Mouse (Mus musculus) MEL (cell line): ENCODE data around the gene Slc8a2. TPM values are rescaled to one million over a fixed set of nuclear protein-coding genes. Genes with fewer than 3 reads are reported as not detected.

ENCODE experiments used
- DNase-seq: peaks from one replicate; pipeline ENCODE4 v3.0.0; 2011; ENCODE audit warnings: low read depth, low spot score
- H3K27ac ChIP-seq: 2 replicates; pipeline ENCODE4 v1.5.1; 2012; ENCODE audit warnings: low read depth, mild to moderate bottlenecking, control low read depth, low read length, moderate library complexity; ENCODE audit not compliant: control insufficient read depth
- H3K27me3 ChIP-seq, 2 experiments: fragments of 150-350 bp in 1 of 2; sonication (generic) in 1 of 2; 2 replicates each; pipeline ENCODE4 v1.6.1; 2012; ENCODE audit warnings: low read length in 2 of 2, mild to moderate bottlenecking in 2 of 2, improper control_type of control experiment in 1 of 2, moderate library complexity in 1 of 2; ENCODE audit not compliant: insufficient read depth in 2 of 2, control insufficient read depth in 1 of 2
- H3K36me3 ChIP-seq, 2 experiments: 2 replicates each; pipeline ENCODE4 v1.6.1; 2012 to 2014; ENCODE audit warnings: low read length in 2 of 2, improper control_type of control experiment in 1 of 2, inconsistent platforms in 1 of 2, mild to moderate bottlenecking in 1 of 2; ENCODE audit not compliant: insufficient read depth in 2 of 2, control insufficient read depth in 1 of 2
- H3K4me1 ChIP-seq, 2 experiments: fragments of 150-350 bp in 1 of 2; sonication (generic) in 1 of 2; 2 replicates each; pipeline ENCODE4 v1.6.1; 2012; ENCODE audit warnings: low read length in 2 of 2, improper control_type of control experiment in 1 of 2, mild to moderate bottlenecking in 1 of 2; ENCODE audit not compliant: insufficient read depth in 2 of 2, control insufficient read depth in 1 of 2
- H3K4me3 ChIP-seq, 2 experiments: fragments of 150-350 bp in 1 of 2; sonication (generic) in 1 of 2; 2 replicates each; pipeline ENCODE4 v1.5.1; 2012; ENCODE audit warnings: low read depth in 2 of 2, low read length in 2 of 2, mild to moderate bottlenecking in 2 of 2, moderate library complexity in 2 of 2, control low read depth in 1 of 2, improper control_type of control experiment in 1 of 2; ENCODE audit not compliant: control insufficient read depth in 1 of 2, insufficient read depth in 1 of 2
- H3K79me2 ChIP-seq: 2 replicates; pipeline ENCODE4 v1.6.1; 2012; ENCODE audit warnings: mild to moderate bottlenecking, low read length, moderate library complexity; ENCODE audit not compliant: control insufficient read depth, poor library complexity, insufficient read depth
- H3K9ac ChIP-seq: 2 replicates; pipeline ENCODE4 v1.6.1; 2012; ENCODE audit warnings: low read depth, mild to moderate bottlenecking, control low read depth, low read length, moderate library complexity; ENCODE audit not compliant: control insufficient read depth, poor library complexity, severe bottlenecking
- H3K9me3 ChIP-seq: fragments of 150-350 bp; sonication (generic); replicated peaks from 2 replicates; pipeline ENCODE4 v1.6.1; 2012; ENCODE audit warnings: mild to moderate bottlenecking, low read length, improper control_type of control experiment, moderate library complexity; ENCODE audit not compliant: insufficient read depth
- BHLHE40 ChIP-seq: IDR thresholded peaks from 2 replicates; pipeline ENCODE4 v1.6.1; 2012; ENCODE audit warnings: low read depth, mild to moderate bottlenecking, inconsistent platforms, low read length, improper control_type of control experiment, borderline replicate concordance
- CHD1 ChIP-seq: IDR thresholded peaks from 2 replicates; pipeline ENCODE4 v1.6.1; 2012; ENCODE audit warnings: low read depth, mild to moderate bottlenecking, inconsistent platforms, low read length, improper control_type of control experiment
- CHD2 ChIP-seq: IDR thresholded peaks from 2 replicates; pipeline ENCODE4 v1.6.1; 2011; ENCODE audit warnings: low read length, improper control_type of control experiment
- CTCF ChIP-seq, 3 experiments: IDR thresholded peaks in 2 of 3; conservative IDR thresholded peaks in 1 of 3; 2 replicates each; pipeline ENCODE4 v1.5.1; 2011 to 2012; ENCODE audit warnings: low read length in 3 of 3, low read depth in 2 of 3, mild to moderate bottlenecking in 2 of 3, improper control_type of control experiment in 1 of 3, inconsistent platforms in 1 of 3, mixed read lengths in 1 of 3, moderate library complexity in 1 of 3; ENCODE audit not compliant: control insufficient read depth in 1 of 3, insufficient read depth in 1 of 3, poor library complexity in 1 of 3, severe bottlenecking in 1 of 3
- E2F4 ChIP-seq: IDR thresholded peaks from 2 replicates; pipeline ENCODE4 v1.6.1; 2011; ENCODE audit warnings: low read depth, low read length, improper control_type of control experiment, borderline replicate concordance
- EP300 ChIP-seq, 2 experiments: IDR thresholded peaks; 2 replicates each; pipeline ENCODE4 v1.6.1; 2011; ENCODE audit warnings: improper control_type of control experiment in 2 of 2, low read length in 2 of 2, low read depth in 1 of 2, mild to moderate bottlenecking in 1 of 2
- ETS1 ChIP-seq: IDR thresholded peaks from 2 replicates; pipeline ENCODE4 v1.6.1; 2012; ENCODE audit warnings: low read depth, mild to moderate bottlenecking, inconsistent platforms, low read length, improper control_type of control experiment, moderate library complexity
- GABPA ChIP-seq: IDR thresholded peaks from 2 replicates; pipeline ENCODE4 v1.6.1; 2012; ENCODE audit warnings: low read depth, mild to moderate bottlenecking, inconsistent platforms, low read length, improper control_type of control experiment, moderate library complexity
- GATA1 ChIP-seq: IDR thresholded peaks from 2 replicates; pipeline ENCODE4 v1.6.1; 2011; ENCODE audit warnings: low read depth, low read length, improper control_type of control experiment
- HCFC1 ChIP-seq: IDR thresholded peaks from 2 replicates; pipeline ENCODE4 v1.6.1; 2012; ENCODE audit warnings: low read depth, mild to moderate bottlenecking, inconsistent platforms, low read length, improper control_type of control experiment, moderate library complexity
- JUND ChIP-seq: IDR thresholded peaks from 2 replicates; pipeline ENCODE4 v1.6.1; 2011; ENCODE audit warnings: low read depth, mild to moderate bottlenecking, improper control_type of control experiment, low read length
- MAX ChIP-seq: IDR thresholded peaks from 2 replicates; pipeline ENCODE4 v1.6.1; 2011; ENCODE audit warnings: low read length, improper control_type of control experiment
- MAZ ChIP-seq: IDR thresholded peaks from 2 replicates; pipeline ENCODE4 v1.6.1; 2012; ENCODE audit warnings: low read depth, mild to moderate bottlenecking, inconsistent platforms, low read length, improper control_type of control experiment
- MXI1 ChIP-seq: IDR thresholded peaks from 2 replicates; pipeline ENCODE4 v1.6.1; 2011; ENCODE audit warnings: mild to moderate bottlenecking, low read depth, low read length, improper control_type of control experiment
- POLR2A ChIP-seq, 2 experiments: IDR thresholded peaks; 2 replicates each; pipeline ENCODE4 v1.6.1; 2011 to 2012; ENCODE audit warnings: low read length in 2 of 2, mild to moderate bottlenecking in 2 of 2, control low read depth in 1 of 2, improper control_type of control experiment in 1 of 2, low read depth in 1 of 2, moderate library complexity in 1 of 2; ENCODE audit not compliant: control insufficient read depth in 1 of 2, insufficient read depth in 1 of 2, poor library complexity in 1 of 2
- POLR2AphosphoS2 ChIP-seq: IDR thresholded peaks from 2 replicates; pipeline ENCODE4 v1.6.1; 2011; ENCODE audit warnings: low read length, improper control_type of control experiment
- POLR2AphosphoS5 ChIP-seq: IDR thresholded peaks from 2 replicates; pipeline ENCODE4 v1.6.1; 2012; ENCODE audit warnings: low read depth, borderline replicate concordance, mild to moderate bottlenecking, inconsistent platforms, low read length, moderate library complexity, mixed read lengths
- TAL1 ChIP-seq: IDR thresholded peaks from 2 replicates; pipeline ENCODE4 v1.6.1; 2012; ENCODE audit warnings: mild to moderate bottlenecking, inconsistent platforms, low read length, moderate library complexity, mixed read lengths
- USF2 ChIP-seq, 2 experiments: IDR thresholded peaks; 2 replicates each; pipeline ENCODE4 v1.6.1; 2011 to 2012; ENCODE audit warnings: improper control_type of control experiment in 2 of 2, low read length in 2 of 2, borderline replicate concordance in 1 of 2, inconsistent platforms in 1 of 2, low read depth in 1 of 2, mild to moderate bottlenecking in 1 of 2; ENCODE audit not compliant: insufficient read depth in 1 of 2
- ZKSCAN1 ChIP-seq: IDR thresholded peaks from 2 replicates; pipeline ENCODE4 v1.6.1; 2012; ENCODE audit warnings: low read depth, mild to moderate bottlenecking, inconsistent platforms, low read length, improper control_type of control experiment, moderate library complexity
- ZMIZ1 ChIP-seq: IDR thresholded peaks from 2 replicates; pipeline ENCODE4 v1.6.1; 2012; ENCODE audit warnings: low read depth, mild to moderate bottlenecking, inconsistent platforms, low read length, improper control_type of control experiment, moderate library complexity
- ZNF384 ChIP-seq: IDR thresholded peaks from 2 replicates; pipeline ENCODE4 v1.6.1; 2012; ENCODE audit warnings: low read depth, mild to moderate bottlenecking, inconsistent platforms, low read length, improper control_type of control experiment
- polyA plus RNA-seq, 2 experiments: library from polyadenylated mRNA; stranded (reverse) in 1 of 2; unstranded in 1 of 2; fragments of >175 nt in 1 of 2; fragments of >200 nt in 1 of 2; gene quantifications; 2 replicates each; pipeline versions ENCODE4 v1.2.1 to v1.2.4; 2012; ENCODE audit warnings: low replicate concordance in 2 of 2, low read depth in 1 of 2; ENCODE audit not compliant: insufficient read length in 2 of 2, insufficient read depth in 1 of 2, missing spikeins in 1 of 2
- total RNA-seq: library from RNA; depleted of rRNA; stranded (reverse); fragments of 300-350 nt; gene quantifications from 2 replicates; pipeline ENCODE4 v1.2.3, GENCODE M21; 2012

Slc8a2 gene
- total and polyA plus RNA-seq, 3 experiments, result 0.06 TPM; not detected in 2

- Histone ChIP-seq H3K79me2 (no peaks in the 10 kb centered on the region), H3K9ac (no peak overlapping the region), H3K27me3 (peaks cover 4% of the 10 kb centered on the region in 2 experiments), H3K27ac (no peak overlapping the region), H3K4me1 (0 out of 4 replicates have a peak, but pooled peaks cover 0 to 1% of the 10 kb centered on the region in 2 experiments), H3K4me3 (no peak overlapping the region), H3K9me3 (no peaks in the 10 kb centered on the region), H3K36me3 (no peaks in the 10 kb centered on the region)
- no peak for DNase-seq
- TF ChIP-seq TAL1 (no peak), EP300 (IDR thresholded peaks at IDR 0.05; ENCODE audit: low read depth in 1 of 2, low read length in 2 of 2) (no peak), MAZ (no peak), ZKSCAN1 (no peak), GABPA (no peak), POLR2AphosphoS2 (no peak), CHD2 (no peak), CTCF (IDR thresholded peaks at IDR 0.05 in 2 of 3, conservative IDR thresholded peaks at IDR 0.05 in 1 of 3; ENCODE audit: control insufficient read depth in 1 of 3, insufficient read depth in 1 of 3, low read depth in 2 of 3, low read length in 3 of 3, poor library complexity in 1 of 3, severe bottlenecking in 1 of 3) (no peak; a peak in 1 of 6 replicates)
Measured at GRCm38 (mm10) chr7:16161302-16161701, 31.7 kb downstream of the Slc8a2 start.

GRCm38 (mm10) chr7:16162036-16162435 lies 32.4 kb downstream of the Slc8a2 start:
- no peak overlapping the region for H3K27ac ChIP-seq
- no peak overlapping the region for H3K9ac ChIP-seq
- no peaks in the 10 kb centered on the region for H3K9me3 ChIP-seq
- H3K4me3 ChIP-seq, result no peak overlapping the region
- H3K36me3 ChIP-seq, result no peaks in the 10 kb centered on the region
- no peak for DNase-seq
- TF ChIP-seq EP300 (IDR thresholded peaks at IDR 0.05; ENCODE audit: low read depth in 1 of 2, low read length in 2 of 2) (no peak), GATA1 (no peak), MAX (no peak), POLR2AphosphoS5 (no peak), MXI1 (no peak), HCFC1 (no peak), CHD1 (no peak), JUND (no peak), POLR2A (IDR thresholded peaks at IDR 0.05; ENCODE audit: control insufficient read depth in 1 of 2, insufficient read depth in 1 of 2, low read depth in 1 of 2, low read length in 2 of 2, poor library complexity in 1 of 2) (no peak), ZMIZ1 (no peak), ZNF384 (no peak), ETS1 (no peak), POLR2AphosphoS2 (no peak), TAL1 (no peak), E2F4 (no peak), BHLHE40 (no peak), USF2 (IDR thresholded peaks at IDR 0.05; ENCODE audit: borderline replicate concordance in 1 of 2, insufficient read depth in 1 of 2, low read depth in 1 of 2, low read length in 2 of 2) (no peak)
- TF ChIP-seq, all 39 proteins: peak for 0
- Histone ChIP-seq H3K27me3 (peaks cover 4% of the 10 kb centered on the region in 2 experiments), H3K4me1 (no peaks in the 10 kb centered on the region), H3K79me2 (no peaks in the 10 kb centered on the region)
